Mouse (Mus musculus) left cerebral cortex, adult 18-20 months (tissue): ENCODE data around the gene Rbp1. TPM values are rescaled to one million over a fixed set of nuclear protein-coding genes. Genes with fewer than 3 reads are reported as not detected.
A peak's percentile ranks its signal among the peaks of the same experiment; 100 is the strongest.

Source experiments
- DNase-seq, 2 experiments: peaks; one replicate each; pipeline ENCODE4 v3.0.0; 2021 to 2022; ENCODE audit warnings: low spot score in 2 of 2, mixed read lengths in 1 of 2
- long read RNA-seq, 2 experiments: library from polyadenylated mRNA; stranded (forward); transcript quantifications; one replicate each; pipeline ENCODE4 v2.0.0; 2021
- total RNA-seq, 2 experiments: library from RNA; stranded (reverse); gene quantifications; 2 replicates each; pipeline ENCODE4 v1.2.3; 2021

Gene Rbp1
- 1 to 10 TPM; 6.7 to 7.2 TPM for total RNA-seq
- long read RNA-seq, experiment 1, transcript Rbp1-201 (4 exons, 2,652 nt) = major isoform, 5 of 6 reads
- long read RNA-seq, experiment 1, partial matches to known transcripts = 1 of 6 reads
- long read RNA-seq, experiment 1, other reads (novel, unspliced or antisense) = 0 of 6 reads
- long read RNA-seq, experiment 2, transcript Rbp1-201 (4 exons, 2,652 nt) = major isoform, 14 of 18 reads
- long read RNA-seq, experiment 2, partial matches to known transcripts = 4 of 18 reads
- long read RNA-seq, experiment 2, other reads (novel, unspliced or antisense) = 0 of 18 reads

DNA sequence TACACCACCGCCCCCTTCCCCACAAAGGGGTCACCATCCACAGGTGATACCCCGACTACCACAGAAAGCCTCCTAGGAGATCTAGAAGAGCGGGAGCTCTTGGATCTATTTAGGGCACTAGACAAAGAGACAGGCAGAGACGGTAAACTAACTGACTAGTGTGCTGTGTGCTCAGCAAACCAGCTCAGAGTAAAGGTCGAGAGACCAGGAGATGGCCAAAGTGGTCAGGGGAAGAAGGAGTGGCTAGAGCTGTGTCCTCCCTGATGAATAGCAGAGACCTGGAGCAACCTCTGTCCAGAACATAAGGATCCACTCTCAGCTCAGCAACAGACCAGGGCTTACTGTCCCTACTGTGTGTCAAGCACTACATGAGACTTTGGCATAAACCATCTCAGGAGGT, at the start of gene Rbp1:
Rbp1 (plus strand) TSS at position 306 of the 400 bp plus-strand sequence.
- DNase-seq = no peak

GRCm38 (mm10) chr9:98373358-98373757, 49.4 kb upstream of the Rbp1 start:
- no peak for DNase-seq

GRCm38 (mm10) chr9:98374897-98375296, 47.9 kb upstream of the Rbp1 start:
- peak; percentile 28 to 57 for DNase-seq

DNA sequence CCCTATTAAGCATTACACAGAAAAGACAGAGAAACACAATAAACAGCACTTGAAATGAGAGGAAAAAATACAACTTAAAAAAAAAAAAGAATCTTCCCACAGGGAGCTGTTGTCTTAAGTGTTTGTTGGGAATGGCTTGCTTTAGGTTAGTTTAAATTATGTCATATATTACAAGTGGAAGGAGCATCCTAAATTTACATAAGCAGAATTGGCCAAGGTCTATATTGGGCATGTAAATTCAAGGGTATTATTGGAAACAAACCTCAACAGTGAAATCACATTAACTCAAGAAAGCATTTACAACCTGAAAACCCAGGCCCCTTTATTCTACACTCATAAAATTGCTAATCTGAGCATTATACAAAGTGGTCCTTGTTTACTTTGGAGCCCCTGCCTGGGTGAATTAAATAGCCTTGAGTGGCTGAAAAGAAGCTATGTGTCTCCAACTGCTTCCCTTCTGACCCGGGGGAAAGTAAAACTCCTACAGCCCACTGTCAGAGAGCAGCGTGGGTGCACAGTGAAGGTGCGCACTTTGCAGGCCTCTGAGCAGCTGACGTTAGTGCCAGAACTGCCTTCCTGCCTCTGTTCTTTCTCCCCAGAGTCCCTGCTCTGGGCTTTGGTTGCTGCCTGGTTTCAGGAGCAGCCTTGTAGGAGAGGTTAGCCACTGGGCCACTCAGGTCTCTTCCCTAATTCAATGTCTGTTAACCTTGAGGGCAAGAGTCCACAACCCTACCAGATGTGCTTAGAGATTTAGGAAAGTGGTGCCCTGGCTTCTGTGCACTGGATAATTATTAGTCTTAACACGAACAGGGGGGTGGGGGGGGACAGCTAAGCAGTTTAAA, 47.2 kb upstream of the Rbp1 start:
- DNase-seq = no peak

GRCm38 (mm10) chr9:98379736-98380135, 43.0 kb upstream of the Rbp1 start:
- no peak for DNase-seq

- no peak for DNase-seq
Observed at GRCm38 (mm10) chr9:98380593-98380992, 42.2 kb upstream of the Rbp1 start.

- peak in 1 of 2 experiments; percentile 26 for DNase-seq
Observed at GRCm38 (mm10) chr9:98387741-98388632, 34.8 kb upstream of the Rbp1 start.

GRCm38 (mm10) chr9:98388633-98388965, 34.2 kb upstream of the Rbp1 start:
- DNase-seq = peak; percentile 54 to 75

DNA sequence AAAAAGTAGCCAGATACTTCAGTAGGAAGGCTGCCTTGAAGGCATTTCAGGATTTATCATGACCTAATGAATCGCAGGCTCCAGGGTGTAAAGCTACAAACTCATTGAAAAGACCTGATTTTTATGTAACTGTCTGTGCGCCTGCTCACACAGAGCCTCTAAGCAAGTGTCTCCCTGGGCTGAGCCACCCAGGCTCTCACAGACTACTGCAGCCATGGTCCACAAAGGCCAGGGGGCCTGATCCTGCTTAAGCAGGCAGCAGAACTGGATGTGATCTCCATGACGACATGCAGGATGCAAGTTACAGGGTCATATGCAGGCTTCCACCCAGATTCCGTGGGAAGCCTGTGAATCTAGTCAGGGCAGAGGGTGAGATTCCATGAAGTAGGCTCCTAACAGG, 29.3 kb upstream of the Rbp1 start:
- no peak for DNase-seq

DNA sequence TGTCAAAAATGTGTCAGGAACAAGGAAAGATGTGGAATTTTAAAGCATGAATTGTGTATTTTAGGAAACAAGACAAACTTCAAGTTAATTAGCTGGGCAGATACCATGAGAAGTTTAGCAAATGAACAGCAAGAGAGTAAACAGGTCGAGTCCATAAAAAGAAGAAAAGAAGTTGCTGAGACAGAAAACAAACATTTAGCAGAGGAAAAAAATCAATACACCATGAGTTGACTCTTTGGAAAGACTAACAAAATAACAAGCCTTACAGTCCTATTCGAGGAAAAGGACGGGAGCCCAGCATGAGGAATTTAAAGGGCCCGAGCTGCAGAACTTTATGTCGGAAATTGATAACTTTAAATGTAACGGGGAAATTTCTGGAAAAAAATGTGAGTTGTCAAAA, 25.6 kb upstream of the Rbp1 start:
- DNase-seq = no peak

DNA sequence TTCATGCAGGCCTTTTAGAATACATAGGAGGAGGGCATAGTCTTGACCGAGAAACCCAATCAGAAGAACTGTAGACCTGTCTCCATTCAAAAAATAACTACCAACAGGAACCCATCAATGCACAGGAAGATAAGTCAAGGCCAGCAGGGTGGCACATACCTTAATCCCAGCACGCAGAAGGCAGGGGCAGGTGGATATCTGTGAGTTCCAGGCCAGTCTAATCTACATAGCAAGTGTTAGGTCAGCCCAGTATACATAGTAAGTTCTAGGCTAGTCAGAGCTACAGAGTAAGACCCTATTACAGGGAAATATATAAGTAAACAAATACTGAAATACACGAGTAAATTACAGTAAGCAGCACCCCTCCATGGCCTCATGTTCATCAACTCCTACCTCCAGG, 24.9 kb upstream of the Rbp1 start:
- DNase-seq = no peak

- peak; percentile 64 to 65 for DNase-seq
Observed at GRCm38 (mm10) chr9:98400185-98400894, 22.4 kb upstream of the Rbp1 start.

GRCm38 (mm10) chr9:98401611-98402010, 21.1 kb upstream of the Rbp1 start:
- DNase-seq = no peak

DNA sequence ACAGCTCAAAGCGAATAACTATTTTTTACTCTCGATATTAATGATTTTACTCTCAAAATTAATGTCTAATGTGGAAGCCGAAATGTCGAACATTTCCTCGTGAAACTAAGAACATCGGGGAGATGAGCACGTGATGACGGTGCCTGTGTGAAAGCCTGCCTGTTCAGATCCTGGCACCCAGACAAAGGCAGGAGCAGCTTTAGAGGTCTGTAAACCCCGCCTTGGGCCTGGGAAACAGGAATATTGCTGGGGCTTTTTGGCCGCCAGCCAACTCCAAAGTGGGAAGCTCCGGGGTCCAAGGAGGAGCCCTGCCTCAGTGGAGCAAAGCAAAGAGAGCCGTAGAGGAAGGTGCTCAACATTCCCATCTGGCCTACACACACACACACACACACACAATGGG, 15.0 kb upstream of the Rbp1 start:
- no peak for DNase-seq

- DNase-seq = peak; percentile 77 to 85
Observed at GRCm38 (mm10) chr9:98409137-98409536, 13.6 kb upstream of the Rbp1 start.

DNA sequence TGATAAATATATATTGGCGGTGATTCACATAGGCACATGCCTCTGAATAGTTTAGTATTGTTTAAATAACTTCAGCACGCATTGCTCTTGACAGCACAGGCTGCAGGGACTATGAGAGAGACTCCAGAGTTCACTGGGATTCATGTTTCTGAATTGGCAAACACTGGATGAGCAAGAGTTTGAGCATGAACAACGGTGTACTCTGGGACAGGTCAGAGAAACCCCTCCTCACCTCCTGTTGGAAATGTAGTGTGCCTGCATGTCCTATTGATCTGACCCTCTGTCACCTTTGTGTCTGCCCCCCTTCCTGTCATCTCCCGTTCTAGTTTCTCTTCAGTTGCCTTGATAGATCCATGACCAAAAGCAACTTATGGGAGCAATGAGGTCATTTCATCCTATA, 7.3 kb upstream of the Rbp1 start:
- no peak for DNase-seq

DNA sequence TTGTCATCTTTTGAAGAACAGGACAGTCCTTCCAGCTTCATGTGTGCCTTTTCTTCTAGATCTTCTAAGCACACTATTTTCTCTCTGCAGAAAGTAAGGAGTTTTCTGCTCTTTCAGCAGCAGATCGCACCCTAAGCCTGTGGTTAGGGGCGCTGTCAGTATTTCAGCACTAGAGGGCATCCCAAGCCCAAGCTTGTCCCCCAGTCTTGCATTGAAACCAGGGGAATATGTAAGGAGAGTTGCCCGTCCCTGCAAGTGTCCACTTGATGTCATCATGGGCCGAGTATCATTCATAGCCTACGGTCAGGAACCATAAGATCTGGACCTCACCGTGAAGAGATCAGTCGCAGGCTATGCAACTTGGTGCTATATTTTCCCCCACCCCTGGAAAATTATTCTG, 4.8 kb upstream of the Rbp1 start:
- no peak for DNase-seq

DNA sequence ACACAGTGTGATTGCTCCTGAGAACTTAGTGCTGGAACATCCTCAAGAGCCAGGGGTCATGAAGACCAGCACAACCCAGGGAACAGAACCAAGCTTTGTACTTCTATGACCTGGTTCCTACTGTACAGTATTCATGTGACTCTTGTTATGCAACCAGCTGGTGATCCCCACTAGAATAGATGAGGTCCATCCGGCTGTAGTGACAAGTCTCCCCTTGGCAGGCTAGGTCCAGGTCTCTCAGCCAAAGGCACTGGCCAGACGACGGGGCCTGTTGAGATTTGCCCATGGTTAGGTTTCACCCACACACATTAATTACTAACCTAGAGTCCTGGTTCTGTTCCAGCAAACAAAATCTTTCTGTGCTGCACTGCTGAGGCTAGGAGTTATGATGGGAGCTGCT, 4.4 kb upstream of the Rbp1 start:
- DNase-seq = no peak

GRCm38 (mm10) chr9:98420666-98421065, 2.1 kb upstream of the Rbp1 start:
- DNase-seq = no peak

DNA sequence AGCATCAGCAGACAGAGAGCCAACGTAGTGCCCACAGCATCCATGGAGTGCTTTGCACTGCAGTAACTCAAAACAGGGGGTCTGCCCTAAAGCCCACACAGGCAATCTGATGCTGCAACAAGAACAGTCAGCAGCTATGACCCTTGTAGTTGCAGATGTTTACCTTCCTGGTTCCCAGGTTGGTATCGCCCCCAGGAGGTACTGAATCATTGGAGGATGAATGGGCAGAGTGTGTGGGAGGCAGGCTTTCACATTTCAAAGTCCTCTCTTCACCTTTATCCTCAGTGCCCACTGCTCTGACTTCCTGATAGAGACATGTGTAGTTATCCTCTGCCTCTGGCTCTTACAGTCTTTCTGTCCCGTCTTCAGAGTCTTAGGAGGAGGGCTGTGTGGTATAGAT, 858 bp upstream of the Rbp1 start:
- DNase-seq = no peak

DNA sequence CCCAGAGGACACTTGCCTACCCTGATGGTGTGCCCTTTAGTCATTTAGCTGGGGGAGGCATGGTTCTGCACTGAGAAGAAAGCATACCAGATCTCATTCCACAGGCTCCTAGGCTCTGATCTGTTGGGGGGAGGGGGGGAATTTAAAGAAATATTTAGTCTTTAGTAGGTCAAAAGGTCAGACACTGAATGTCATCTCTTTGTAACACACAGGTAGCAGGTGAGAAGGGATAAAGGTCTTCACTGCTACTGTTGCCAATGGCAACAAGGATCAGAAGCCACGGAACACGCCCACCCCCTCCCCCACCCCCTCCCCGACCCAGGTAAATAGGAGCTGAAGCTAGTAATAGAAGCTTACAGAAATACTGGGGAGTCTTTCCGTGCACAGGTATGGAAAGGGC, 930 bp downstream of the Rbp1 start:
- no peak for DNase-seq
